Mouse (Mus musculus) gastrocnemius, postnatal 4 days (tissue): Measurements from ENCODE around the gene Dlg2. TPM values are rescaled to one million over a fixed set of nuclear protein-coding genes. Genes with fewer than 3 reads are reported as not detected.

Source experiments
- DNase-seq, 2 experiments: peaks; one replicate each; pipeline ENCODE4 v3.0.0; 2021 to 2022; ENCODE audit warnings: low spot score in 2 of 2, mixed read lengths in 2 of 2
- total RNA-seq, 2 experiments: library from RNA; stranded (reverse); gene quantifications; 2 replicates each; pipeline ENCODE4 v1.2.3; 2021

The Dlg2 gene
- total RNA-seq, 2 experiments from 2014 or later: 4.1 to 4.5 TPM

DNA sequence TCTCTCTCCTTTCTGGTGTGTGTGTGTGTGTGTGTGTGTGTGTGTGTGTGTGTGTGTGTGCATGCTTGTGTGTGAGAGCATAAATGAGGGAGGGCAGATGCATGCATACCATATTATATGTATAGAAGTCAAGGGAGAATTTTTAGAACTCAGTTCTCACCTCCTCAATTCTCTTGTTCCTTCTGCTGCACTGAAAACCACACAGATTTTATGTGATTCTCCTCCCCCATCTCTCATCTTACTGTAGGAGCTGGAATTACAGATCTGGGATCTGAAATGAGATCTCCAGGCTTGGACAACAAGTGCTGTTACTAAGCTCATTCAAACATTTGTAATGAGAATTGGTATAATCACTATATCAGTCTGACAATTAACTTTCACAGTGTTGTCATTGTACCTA, 1081.1 kb downstream of the Dlg2 start:
- DNase-seq: no peak

DNA sequence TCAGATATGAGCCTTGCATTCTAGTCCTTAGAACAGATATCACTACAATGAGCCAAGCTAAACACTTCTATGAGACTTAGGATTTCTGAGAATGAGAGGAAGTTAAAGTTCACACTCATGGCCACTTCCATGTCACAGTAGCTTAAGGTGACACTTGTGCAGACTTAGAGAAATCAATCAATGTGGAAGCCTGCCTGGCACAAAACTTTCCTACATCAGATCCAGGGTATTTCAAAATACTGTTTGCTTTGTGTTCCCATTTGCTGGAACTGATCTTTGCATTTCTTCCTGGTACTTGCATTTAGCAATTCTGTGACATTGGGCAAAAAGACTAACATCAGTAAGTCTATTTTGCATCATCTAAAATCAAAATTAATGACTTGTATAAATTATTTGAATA, 1091.0 kb downstream of the Dlg2 start:
- no peak for DNase-seq

DNA sequence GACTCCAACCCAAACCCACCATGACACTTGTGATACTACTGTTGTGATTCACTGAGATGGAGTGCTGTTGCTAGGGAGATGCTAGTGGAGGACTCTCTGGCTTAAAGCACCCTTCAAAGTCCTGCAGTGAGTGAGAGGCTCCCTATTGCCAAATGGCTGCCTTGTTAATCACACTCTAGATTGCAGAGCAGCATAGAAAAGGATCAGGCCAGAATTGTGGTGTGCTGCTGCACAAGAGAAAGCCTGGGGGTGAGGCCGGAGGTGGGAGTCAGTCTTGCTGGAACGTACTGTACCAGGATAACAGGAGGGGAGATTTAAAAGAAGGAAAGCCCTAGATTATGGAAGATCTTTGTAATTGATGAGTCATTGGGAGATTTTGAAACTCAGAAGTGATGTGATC, 1094.5 kb downstream of the Dlg2 start:
- DNase-seq: no peak

DNA sequence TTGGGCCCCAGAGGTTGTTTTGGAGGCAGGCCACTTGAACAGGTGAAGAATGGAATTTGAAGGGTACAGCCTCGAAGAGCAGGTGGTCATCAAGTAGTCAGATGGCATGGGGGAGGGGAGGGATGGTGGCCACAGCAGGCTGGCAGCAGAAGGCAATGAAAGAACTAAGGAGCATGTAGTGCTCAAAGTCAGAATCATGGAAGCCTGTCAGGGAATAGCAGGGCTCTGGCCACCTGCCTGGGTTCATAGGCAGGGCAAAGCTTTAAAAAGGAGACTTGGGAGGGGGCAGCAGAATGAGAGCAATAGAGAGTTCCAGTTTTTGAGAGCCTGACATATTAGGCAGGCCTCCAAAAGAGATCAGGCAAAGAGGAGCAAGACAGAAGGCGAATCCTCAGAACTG, 1096.2 kb downstream of the Dlg2 start:
- DNase-seq: no peak

DNA sequence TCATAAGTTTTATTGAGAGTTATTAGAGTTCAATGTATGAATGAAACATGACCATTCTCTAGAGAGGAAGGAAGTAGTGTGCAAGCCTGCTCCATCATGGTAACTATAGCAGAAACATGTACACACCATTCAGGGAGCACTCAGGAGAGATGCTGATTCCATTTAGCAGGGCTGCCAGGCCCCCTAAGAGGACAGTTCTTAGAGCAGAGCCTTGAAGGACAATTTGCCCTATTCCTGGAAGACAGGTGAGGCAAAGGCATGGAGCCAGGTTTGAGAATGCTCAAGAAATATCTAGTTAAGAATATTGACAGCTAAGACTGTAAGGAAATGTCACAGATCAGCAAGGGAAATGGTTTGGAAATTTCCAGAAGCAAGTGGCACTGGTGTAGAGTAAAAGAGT, 1096.8 kb downstream of the Dlg2 start:
- DNase-seq: no peak

DNA sequence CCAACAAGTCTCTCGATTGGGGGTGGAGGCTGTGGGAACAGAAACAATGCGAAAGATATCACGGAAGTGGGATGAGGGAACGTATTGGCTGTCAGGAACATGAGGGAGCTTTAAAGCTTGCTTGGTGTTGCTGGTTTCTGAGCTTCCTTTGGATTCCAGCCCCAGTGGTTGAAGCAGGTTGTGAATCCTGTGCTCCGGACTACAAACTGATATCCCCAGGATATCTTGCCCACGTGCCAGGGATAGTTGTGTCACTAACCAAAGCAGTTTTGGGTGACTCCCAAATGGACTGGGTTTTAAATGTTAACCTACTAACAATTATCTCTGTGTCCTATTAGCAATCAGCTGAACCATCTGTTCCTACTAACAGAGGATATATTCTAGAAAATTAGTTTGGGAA, 1099.7 kb downstream of the Dlg2 start:
- no peak for DNase-seq

DNA sequence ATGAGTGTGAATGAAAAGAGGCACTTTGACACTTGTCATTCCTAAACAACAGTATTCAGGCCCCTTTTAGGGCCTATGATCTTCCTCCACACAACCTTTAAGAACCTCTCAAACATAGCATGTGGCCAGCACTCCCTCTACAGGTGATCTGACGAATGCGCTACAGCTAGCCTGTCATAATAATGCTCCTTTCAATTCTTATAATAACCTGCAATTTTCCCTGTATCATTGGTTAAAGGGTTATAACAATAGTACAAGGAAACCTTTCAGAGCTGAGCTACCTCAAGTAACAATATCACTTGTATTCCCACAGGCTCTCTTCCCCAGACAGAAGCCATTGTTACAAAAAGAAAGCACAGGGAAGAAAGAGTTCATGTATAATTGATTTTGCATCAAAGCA, 1105.7 kb downstream of the Dlg2 start:
- DNase-seq: no peak

DNA sequence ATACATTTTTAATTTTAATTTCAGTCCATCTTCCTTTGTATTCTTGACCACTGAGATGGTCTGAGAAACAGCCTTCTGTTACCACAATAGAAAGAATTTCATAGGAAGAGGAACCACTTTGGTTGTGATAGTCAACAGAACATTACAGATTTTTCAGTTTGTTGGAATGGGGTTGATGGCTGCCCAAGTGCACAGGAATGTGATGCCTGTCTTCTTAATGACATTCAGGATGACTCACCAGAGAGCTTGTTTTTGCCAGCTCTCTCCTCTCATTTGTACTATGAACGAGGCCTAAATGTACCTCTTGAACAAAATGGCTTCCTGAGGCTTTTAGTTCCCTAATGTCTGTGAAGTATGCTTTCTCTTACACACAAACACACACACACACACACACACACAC, 1107.1 kb downstream of the Dlg2 start:
- DNase-seq: no peak

DNA sequence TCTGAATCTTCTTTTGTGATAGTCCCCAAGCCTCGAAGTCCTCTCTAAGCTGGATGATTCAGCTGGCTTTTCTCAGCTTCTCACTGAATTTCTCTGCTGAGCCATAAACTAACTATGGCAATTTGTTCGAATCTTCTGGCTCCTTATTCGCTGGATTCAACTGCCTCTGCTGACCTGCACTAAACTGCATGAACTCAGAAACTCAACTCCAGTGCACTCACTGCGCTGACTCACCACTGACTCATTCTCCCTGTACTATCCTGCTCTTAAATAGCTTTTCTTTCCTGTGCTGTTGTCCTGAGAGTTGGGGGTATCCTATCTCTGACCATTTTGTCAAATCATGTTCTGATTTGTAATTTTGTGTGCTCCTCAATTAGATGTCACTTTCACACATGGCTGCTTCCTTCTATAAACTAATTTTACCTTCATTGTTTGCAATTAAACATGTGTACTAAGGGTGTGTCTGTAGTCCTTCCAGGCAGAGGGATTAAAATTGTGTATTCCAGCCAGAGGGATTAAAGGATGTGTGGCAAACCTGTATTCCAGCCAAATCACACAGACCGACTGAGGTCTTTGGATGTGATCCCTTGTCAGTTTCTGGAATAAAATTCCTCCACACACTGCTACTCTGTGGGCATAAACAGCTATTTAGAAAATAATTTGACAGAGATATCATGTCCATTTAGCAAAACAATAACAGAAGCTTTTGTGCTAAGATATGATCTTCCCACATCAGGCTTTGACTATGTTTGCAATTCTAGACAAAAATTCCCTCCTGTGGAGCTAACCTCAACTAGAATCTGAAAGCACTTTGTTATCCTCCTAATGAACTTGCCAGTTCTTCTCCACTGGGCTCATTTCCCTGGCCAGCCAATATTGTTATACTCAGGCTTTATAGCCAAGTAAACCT, 1115.0 kb downstream of the Dlg2 start:
- DNase-seq: no peak

DNA sequence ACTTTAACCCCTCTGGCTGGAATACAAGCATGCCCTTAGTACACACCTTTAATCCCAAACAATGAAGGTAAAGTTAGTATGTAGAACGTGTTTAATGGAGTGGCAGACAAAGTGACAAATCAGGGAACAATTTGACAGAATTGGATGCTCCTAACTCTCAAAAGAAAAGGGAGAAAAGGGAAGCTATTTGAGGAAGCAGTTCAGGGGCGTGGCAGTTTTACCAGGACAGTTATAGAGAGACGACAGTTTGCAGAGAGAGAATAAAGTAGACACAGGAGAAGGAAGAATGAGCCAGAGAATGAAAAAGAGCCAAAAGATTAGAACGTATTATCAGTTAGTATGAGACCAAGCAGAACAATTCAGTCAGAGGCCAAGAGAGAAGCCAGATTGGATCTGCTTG, 1122.1 kb downstream of the Dlg2 start:
- DNase-seq: no peak

DNA sequence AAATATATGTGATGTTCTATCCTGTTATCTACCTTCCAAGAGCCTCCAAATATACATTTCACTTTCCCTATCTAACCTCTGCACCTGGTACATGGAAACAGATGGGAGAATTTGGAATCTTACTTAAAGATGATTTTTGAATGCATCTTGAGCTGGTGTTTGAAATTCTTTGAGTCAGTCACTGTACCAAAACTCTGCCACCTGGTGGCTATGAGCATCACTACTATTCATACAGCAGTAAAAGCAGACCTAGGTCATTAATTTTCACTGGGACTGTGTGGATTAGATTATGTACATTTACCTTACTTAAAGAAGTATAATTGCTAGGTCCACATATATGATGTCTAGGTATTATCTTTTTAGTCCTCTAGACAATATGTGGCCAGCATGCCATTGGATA, 1124.8 kb downstream of the Dlg2 start:
- DNase-seq: no peak

DNA sequence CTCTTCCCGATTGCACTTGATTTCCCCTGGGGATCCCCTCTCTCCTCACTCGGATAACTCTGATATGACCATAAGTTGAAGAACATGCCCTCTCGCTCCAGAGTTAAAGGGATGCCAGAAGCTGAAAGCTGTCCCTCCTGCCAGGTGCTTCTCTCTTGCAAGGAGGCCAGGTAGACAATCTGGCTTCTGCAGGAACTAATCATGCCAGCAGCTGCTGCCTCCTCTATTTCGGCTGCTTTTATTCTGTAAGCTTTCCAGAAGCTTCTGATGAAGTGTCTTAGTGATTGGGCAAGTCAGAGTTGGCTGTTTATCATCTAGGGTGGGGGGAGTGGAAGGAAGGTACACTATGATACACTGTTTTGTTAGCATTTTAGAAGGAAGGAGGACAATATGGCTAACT, 1127.1 kb downstream of the Dlg2 start:
- no peak for DNase-seq

DNA sequence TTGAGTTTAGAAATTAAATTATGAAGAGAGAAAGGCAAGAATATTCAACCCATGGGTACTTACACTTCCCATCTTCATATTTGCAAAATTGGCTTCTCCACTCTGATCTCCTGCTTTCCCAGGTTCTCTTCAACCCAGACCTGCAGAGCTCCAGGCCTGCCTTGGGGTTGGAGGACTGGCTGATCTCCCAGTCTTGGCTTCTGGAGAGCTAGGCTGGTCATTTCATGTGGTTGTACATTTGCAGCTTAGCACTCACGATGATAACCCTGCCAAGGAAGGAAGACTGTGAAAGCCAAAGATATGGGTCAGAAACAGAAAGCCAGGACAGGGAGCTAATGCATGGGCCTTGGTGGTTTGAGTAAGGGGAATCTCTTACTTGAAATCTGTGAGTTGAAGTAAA, 1176.6 kb downstream of the Dlg2 start:
- no peak for DNase-seq

DNA sequence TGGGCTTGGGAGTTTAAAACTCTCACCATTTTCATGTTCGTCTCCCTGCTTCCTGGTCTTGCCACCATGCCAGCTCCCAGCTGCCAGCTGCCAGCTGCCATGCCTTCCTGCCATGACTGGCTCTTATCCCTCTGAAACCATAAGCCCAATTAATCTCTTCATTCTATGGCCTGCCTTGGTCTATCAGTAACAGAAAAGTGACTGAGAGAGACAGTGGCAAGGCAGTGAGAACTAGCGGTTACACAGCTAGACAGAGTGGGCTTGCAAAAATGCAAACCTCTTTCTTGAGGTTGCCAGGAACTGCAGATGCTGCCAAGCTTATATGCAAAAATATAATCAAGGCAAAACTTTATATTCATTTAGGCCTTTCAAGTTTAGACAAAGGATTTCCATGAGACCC, 1183.0 kb downstream of the Dlg2 start:
- no peak for DNase-seq

DNA sequence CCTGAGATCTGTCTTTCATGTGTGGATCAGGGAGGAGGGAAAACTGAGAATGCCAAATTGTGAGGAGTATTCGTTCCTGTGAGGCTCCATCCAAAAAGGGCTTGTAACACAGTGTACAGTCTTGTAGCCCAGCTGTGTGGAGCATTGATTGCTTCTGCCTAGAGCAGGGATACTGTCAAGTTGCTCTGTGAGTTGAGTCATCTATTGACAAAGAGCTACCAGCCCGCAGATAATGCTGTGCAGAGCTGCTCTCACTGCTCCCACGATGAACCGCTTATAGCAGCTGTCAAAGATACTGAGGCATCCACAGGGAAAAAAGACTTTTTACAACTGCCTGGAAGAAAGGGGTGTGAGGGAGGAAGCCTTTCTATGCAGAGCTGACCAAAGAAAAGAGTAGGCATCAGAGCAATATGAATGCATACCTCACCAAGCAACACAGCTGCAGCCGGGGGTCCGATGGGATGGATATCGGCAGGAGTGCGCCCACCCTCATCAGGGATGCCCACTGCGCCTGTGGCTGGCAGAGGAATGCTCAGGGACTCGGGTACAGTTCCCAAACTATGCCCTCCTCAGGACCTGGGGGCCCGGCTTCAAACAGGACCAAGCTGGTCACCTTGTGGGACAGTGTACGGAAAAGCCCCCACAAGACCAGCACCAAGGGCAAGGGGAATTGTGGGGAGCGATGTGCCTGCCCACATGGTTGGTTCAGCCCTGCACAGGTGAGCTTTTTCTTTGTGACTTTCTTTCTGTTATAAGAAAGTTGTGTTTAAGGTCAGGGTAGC, 1196.0 kb downstream of the Dlg2 start:
- DNase-seq: no peak

DNA sequence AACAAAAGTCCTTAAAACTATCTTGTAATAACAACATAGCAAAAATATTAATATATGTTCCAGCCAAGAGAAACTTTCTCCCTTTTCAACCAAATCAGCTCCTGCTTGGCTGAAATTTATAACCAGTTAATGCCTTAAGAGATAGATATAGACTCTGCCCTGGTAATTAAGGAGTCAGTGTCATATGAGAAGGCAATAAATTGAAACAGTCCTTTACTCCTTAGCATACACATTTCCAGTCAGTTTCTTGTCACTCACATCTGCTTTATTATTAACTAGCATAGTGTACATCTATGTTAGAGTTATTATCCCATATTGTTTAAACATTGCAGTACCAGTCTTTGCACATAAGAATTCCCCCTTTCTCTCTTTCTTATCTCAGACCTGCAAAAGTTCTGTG, 1197.9 kb downstream of the Dlg2 start:
- DNase-seq: no peak

DNA sequence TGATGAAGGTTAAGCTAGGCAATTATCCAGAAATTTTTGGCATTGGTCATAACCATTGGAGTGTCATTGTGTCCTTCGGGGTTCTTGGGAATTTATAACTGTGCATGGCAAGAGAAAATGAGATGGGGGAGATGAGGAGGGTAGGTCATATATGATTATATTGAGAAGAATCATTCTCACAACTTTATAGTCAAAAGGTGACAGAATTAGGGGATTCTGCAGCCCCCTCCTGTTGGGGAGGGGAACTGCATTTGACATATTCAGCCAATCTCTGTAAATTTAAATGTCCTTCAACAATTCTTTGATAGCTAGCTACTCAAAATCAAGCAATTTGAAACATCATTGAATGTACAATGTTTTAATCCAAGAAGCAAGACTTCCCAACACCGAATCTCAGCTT, 1201.5 kb downstream of the Dlg2 start:
- no peak for DNase-seq

DNA sequence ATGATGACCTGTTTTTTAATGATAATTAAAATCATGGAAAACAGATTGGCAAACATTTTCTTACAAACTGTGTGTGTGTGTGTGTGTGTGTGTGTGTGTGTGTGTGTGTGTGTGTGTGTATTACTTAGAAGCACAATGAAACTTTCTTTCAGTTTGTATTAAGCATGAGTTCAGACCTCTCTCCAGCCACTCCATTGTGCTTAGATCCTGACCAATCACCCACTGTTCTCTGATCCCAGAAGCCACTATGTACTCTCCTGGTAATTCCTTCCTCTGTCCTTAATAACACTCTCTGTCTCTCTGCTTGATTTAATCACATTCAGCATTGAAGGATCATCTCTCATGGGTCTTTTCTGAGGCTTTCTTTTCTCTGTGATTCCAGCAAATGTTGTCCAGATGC, 1211.5 kb downstream of the Dlg2 start:
- no peak for DNase-seq

DNA sequence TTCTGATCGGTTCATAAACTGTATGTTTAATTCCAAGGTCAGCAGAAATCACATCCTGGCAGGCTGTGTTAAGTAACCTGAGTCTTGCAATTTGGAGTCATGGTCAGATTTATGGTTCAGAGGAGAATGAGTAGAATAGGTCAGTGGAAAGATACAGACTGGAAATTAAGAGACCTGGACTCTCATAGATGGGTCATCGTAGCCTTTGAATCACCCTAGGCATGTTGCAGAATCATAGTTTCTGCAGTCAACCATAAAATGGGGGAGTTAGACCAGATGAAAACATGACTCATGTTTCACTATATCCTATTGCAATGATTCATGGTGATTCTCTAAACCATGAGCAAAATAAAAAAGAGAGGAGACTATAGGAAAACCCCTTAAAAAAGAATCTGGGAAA, 1213.4 kb downstream of the Dlg2 start:
- DNase-seq: no peak

DNA sequence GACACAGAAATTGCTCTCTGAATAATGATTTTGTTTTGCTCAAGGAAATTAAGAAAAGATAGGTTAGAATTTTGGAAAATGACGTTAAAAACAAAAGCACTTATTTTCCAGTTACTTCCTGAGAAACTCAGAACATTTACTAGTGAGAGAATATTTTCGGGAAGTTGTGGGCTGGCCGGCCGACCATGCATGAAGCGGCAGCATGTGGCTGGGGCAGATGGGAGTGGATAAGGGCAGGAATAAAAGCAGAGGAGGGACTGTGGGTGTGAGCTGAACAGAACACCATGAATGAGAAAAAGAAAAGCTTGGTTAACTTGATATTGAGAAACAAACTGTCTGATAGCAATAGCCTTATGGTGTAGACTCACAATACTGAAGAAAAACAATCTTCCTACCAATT, 1233.4 kb downstream of the Dlg2 start:
- DNase-seq: no peak

DNA sequence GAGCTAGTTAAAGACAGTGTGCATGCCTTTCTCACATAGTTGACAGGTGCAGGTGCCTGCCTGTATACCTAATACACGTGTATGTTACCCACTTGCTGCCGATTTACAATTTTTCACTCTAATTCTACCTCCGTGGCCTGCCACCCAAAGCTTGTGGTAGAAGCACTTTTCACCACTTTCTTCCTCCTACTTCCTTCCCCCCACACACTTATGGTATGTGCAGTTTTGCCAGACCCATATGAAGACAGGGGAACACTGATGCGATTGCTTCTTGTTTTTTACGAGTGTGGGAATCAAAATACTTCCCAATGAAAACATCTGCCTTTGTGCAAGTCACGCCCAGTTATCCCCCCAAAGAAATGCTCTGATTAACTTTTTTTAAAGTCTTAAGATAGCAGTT, 1234.7 kb downstream of the Dlg2 start:
- DNase-seq: no peak

DNA sequence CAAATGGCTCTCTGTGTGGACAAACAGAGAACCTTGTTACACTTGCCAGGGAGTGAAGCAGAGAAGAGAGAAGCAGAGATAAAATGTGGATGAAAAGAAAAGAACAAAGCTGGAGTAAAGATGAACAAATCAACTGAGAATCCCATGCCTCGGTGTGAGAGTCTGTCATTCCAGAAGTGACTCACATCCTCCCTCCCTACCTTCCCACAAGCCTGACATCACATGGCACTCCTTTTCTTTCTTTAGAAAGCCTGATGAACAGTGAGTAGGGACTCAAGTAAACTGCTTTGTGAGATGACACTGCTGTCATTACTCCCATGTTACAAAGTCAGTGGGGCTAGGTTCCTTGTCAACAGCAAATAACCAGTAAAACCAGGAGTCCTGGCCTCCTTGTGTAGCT, 1239.3 kb downstream of the Dlg2 start:
- DNase-seq: no peak

DNA sequence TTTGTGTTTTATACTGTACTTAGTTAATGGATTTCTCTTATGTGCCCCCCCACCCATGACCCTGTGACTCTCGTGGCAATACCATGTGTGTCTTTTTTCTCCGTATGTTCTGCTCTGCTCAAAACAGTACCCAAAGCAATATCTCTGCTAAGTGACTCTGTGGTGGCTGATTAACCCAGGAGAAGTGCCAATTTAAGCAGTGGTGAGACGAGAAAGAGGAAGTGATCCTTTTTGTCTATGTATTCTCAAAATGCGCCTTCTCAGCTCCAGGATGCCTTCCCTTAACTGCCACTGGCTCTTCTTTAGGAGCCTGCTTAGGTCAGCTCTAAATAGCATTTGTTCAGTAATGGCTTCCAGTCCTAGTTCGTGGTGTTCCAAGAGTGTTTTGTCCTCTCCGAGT, 1240.2 kb downstream of the Dlg2 start:
- no peak for DNase-seq
